Mouse (Mus musculus): Measurements from ENCODE around the gene Nipal4. TPM values are rescaled to one million over a fixed set of nuclear protein-coding genes. Genes with fewer than 3 reads are reported as not detected.
A peak's percentile ranks its signal among the peaks of the same experiment; 100 is the strongest.

The Nipal4 gene
- polyA plus RNA-seq (2016; fragmentation: Nextera tagmentation; extraction: Ambion mirVana), result 1.6 and 1.7 TPM in 2 replicates

DNA sequence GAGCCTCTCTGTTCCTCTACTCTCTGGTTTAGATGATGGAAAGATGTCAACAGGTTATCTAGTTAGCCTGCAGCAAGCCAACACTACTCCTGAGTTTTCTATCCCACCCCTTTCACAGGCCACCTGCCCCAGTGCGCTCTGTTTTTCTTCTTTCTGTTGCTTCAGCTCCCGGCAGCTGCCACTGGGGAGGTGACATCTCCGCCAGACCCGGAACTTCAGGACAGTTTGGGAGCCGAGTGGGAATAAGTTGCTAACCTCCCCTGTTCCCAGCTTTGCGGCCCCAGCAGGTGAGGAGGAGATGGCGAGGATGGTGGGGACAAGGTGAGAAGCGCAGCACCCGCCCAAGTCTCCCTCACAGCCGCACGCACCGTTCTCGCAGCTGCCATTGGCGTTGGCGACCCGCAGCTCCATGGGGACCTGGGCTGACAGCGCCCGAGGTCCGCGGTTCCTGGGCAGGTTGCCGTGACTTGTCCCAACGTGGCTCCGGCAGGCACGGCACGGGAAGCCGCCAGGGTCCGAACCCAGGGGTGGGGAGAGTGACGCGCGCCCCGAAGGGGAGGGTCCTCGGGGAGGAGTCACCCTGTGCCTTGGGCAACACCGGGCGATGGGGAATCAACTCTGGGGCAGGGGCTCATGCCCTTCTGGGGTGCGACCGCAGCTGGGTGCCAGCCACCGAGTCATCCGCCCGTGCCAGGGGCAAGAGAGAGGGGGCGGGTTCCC, at the start of gene Nipal4:
TSS of gene Nipal4 (minus strand) at position 643 of the 720 bp plus-strand sequence.
- Histone ChIP-seq H3K36me3 (replicated peaks) (no peaks in the 10 kb centered on the region), H3K4me1 (peaks cover 15% of the 10 kb centered on the region), H3K9me3 (no peaks in the 10 kb centered on the region), H3K27me3 (ENCODE audit: poor library complexity, severe bottlenecking) (peaks cover 36% of the 10 kb centered on the region), H3K27ac (peak within 1 kb of the TSS; percentile 56), H3K4me3 (peak within 1 kb of the TSS; percentile 59)
- 1% methylated on average over 40 of the region's 40 CpGs for WGBS
- DNase-seq (ENCODE audit: extremely low spot score, low spot score), result peak; percentile 31

DNA sequence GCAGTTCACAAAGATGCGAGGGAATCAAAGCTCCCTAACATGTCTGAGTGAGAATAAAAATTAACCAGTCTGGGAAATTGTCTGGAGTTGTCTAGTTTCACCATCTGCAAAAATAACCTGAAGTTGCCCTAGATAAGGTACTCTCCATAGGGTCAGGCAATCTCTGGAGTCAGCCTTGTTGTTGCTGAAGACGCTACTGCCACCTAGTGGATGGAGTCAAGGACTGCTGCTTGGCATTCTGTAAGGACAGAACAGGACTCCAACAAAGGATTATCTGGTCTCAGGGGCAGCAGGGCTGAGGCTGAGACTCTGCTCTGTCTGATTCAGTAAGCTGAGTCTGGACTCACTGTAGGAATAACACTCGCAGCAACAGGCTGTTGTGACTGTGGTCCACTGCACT, 49.0 kb upstream of the Nipal4 start:
- H3K4me3 ChIP-seq, result no peak overlapping the region
- peak; percentile 73 for DNase-seq (ENCODE audit: extremely low spot score, low spot score)
- peaks cover 41% of the 10 kb centered on the region for H3K4me1 ChIP-seq
- H3K9me3 ChIP-seq, result no peaks in the 10 kb centered on the region
- peak overlapping the region; percentile 64; the same call in 1 of the 2 replicates for H3K27ac ChIP-seq
- H3K27me3 ChIP-seq (ENCODE audit: poor library complexity, severe bottlenecking), result no peaks in the 10 kb centered on the region
- H3K36me3 ChIP-seq (replicated peaks), result peaks cover 6% of the 10 kb centered on the region
- 26% methylated on average over 3 of the region's 3 CpGs for WGBS

DNA sequence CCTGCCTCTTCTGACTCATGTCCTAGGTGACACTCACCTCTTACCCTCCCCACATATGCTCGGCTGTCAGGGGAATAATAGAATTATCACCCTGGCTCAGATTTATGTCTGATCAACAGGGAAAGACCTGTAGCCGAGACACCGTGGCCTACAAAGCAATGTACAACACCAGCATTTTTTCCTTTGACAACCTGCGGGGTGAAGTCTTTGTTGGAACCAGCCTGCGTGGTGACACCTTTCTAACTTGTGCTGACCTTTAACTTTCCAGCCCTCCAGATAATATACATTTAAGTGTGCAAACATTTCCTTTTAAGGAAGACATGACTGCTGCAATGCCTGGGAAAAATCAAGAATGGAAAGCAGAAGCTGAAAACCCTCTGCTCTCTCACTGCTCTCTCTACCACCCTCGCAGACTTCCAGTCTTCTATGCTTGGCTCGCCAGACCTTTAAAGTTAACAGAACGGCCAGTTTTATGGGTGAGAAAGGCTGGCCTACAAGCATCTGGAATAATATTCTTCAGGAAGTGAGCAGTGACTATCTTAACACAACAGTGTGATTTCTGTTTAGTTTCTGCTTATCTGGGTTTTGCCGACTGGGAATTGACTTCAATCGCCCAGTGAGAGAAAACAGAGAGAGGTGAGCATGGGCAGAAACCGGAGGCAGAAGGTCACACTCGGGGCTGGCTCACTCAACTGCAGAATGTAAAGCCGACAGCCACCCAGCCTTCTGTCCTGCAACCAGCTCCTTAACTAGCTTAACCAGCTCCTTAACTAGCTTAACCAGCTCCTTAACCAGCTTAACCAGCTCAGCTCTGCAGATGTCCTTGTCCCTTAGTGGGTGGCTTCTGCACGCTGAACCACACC, 48.3 kb upstream of the Nipal4 start:
- WGBS, result 79% methylated on average over 14 of the region's 14 CpGs
- DNase-seq (ENCODE audit: extremely low spot score, low spot score), result no peak
- peak overlapping the region; percentile 74 for H3K27ac ChIP-seq
- peaks cover 40% of the 10 kb centered on the region for H3K4me1 ChIP-seq
- H3K4me3 ChIP-seq, result no peak overlapping the region
- H3K36me3 ChIP-seq (replicated peaks), result peaks cover 6% of the 10 kb centered on the region
- no peaks in the 10 kb centered on the region for H3K9me3 ChIP-seq
- H3K27me3 ChIP-seq (ENCODE audit: poor library complexity, severe bottlenecking), result no peaks in the 10 kb centered on the region

DNA sequence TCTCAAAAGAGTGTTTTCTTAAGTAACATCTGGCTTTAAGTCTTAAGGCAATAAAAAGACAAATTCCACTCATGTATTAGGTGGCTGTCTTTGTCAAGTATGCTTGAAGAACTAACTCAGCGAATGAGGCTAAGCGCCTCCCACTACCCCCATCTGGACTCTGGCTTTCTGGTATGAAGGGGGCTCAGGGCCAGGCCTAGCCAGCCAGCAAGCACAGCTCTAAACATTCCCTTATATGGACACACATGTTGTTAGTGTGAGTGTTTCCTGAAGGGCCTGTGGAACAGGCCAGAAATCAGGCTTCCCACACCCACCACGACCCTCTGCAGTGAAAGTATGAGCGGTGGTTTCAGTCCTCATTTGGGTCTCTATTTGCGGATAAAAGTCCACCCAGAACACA, 47.5 kb upstream of the Nipal4 start:
- WGBS, result 84% methylated on average over 5 of the region's 5 CpGs
- H3K27ac ChIP-seq, result peak overlapping the region; percentile 74

GRCm38 (mm10) chr11:46211858-46212257, 45.5 kb upstream of the Nipal4 start:
- WGBS, result 50% methylated on average over 3 of the region's 3 CpGs
- DNase-seq (ENCODE audit: extremely low spot score, low spot score), result no peak
- peaks cover 21% of the 10 kb centered on the region for H3K36me3 ChIP-seq (replicated peaks)
- H3K27me3 ChIP-seq (ENCODE audit: poor library complexity, severe bottlenecking), result no peaks in the 10 kb centered on the region
- H3K4me1 ChIP-seq, result peaks cover 25% of the 10 kb centered on the region
- 0 out of 2 replicates have a peak overlapping the region, but pooled peaks have one; percentile 59 for H3K27ac ChIP-seq
- H3K9me3 ChIP-seq, result no peaks in the 10 kb centered on the region
- H3K4me3 ChIP-seq, result no peak overlapping the region

More for the DNA sequence above, 47.5 kb upstream of the Nipal4 start:
- Histone ChIP-seq H3K4me3 (no peak overlapping the region), H3K27me3 (ENCODE audit: poor library complexity, severe bottlenecking) (no peaks in the 10 kb centered on the region), H3K4me1 (peaks cover 34% of the 10 kb centered on the region), H3K36me3 (replicated peaks) (peaks cover 6% of the 10 kb centered on the region), H3K9me3 (no peaks in the 10 kb centered on the region)
- DNase-seq (ENCODE audit: extremely low spot score, low spot score), result no peak

DNA sequence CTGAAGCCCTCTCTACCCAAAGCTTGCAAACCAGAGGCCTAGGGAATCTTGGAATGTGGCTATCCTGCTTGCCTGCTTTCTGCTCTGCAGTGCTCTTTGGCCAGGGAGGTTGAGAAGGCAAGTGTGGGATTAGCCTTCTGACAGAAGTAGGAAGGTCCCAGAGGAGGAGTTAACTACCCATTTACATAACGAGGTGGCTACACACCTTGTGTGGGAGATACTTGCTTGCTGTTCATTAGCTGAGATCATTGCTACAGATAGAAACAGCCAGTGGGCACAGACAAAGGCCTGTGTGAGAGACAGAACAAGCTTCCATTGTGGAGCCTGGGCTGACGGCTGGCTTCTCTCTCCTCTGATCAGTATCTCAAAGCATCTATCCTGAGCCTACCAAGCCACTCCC, 43.6 kb upstream of the Nipal4 start:
- Histone ChIP-seq H3K27me3 (ENCODE audit: poor library complexity, severe bottlenecking) (no peaks in the 10 kb centered on the region), H3K4me1 (peaks cover 25% of the 10 kb centered on the region), H3K27ac (0 out of 2 replicates have a peak overlapping the region, but pooled peaks have one; percentile 17), H3K36me3 (replicated peaks) (peaks cover 22% of the 10 kb centered on the region), H3K4me3 (no peak overlapping the region), H3K9me3 (no peaks in the 10 kb centered on the region)
- DNase-seq (ENCODE audit: extremely low spot score, low spot score), result no peak
- WGBS, result 22% methylated on average over 2 of the region's 2 CpGs

DNA sequence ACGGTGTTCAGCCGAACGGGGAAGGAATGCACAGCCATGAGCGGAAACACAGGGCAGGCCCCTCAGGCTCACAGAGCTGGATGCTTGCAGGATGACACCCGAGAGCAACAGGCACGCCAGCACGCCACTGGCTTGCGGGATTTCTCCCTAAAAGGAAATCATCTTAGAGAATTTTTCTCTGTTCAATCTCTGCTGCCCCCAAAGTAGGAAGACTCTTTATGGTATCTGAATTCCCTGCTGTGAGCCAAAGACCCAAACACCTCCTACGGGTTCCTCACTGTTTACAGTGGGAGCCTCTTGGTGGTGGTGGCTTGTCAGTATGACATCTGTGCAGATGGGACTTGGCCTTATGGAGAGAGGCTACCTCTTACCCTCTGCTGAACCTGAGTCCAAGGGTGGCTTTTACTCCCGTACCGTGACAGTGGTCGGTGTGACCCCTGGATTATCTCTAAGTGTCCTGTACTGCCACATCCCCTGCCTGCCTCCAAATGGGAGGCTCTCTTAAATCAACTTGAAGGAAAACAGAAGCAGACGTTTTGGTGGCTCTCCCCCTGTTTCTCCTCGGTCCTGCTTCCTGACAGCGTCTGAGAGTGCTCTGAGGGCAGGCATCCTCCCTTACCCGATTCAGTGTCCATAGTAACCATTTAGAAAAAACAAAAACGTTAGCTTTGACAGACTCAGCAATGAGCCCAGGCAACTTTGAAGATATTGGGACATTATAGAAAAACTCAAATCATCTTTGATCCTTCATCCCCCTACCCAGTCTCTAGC, 39.5 kb upstream of the Nipal4 start:
- H3K27me3 ChIP-seq (ENCODE audit: poor library complexity, severe bottlenecking), result no peaks in the 10 kb centered on the region
- H3K4me1 ChIP-seq, result peaks cover 16% of the 10 kb centered on the region
- H3K4me3 ChIP-seq, result no peak overlapping the region
- 75% methylated on average over 17 of the region's 17 CpGs for WGBS
- DNase-seq (ENCODE audit: extremely low spot score, low spot score), result no peak
- H3K36me3 ChIP-seq (replicated peaks), result peaks cover 22% of the 10 kb centered on the region
- no peaks in the 10 kb centered on the region for H3K9me3 ChIP-seq
- H3K27ac ChIP-seq, result no peak overlapping the region

- no peak for DNase-seq (ENCODE audit: extremely low spot score, low spot score)
- WGBS, result 89% methylated on average over 9 of the region's 9 CpGs
- peaks cover 32% of the 10 kb centered on the region for H3K36me3 ChIP-seq (replicated peaks)
Observed at GRCm38 (mm10) chr11:46204841-46205240, 38.5 kb upstream of the Nipal4 start.

DNA sequence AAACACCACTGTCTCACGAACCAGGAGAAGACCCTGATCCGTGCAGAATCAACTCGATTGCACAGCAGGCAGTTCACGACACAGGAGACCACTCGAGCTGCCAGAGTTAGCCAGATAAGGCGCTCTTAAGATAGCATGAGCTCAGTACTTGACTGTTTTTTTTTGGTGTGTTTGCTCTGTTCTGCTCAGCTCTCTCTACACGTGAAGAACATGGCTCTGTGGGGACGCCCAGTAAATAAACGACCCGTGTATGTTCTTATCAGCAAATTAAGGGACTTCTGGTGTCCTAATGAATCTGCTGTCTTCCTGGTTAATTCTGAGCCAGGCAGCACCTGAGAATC, 36.2 kb upstream of the Nipal4 start:
- Histone ChIP-seq H3K9me3 (no peaks in the 10 kb centered on the region), H3K27ac (peak overlapping the region; percentile 1; the same call in 1 of the 2 replicates), H3K4me3 (no peak overlapping the region), H3K4me1 (peaks cover 8% of the 10 kb centered on the region), H3K36me3 (replicated peaks) (peaks cover 44% of the 10 kb centered on the region), H3K27me3 (ENCODE audit: poor library complexity, severe bottlenecking) (no peaks in the 10 kb centered on the region)
- DNase-seq (ENCODE audit: extremely low spot score, low spot score), result no peak
- 81% methylated on average over 10 of the region's 10 CpGs for WGBS

More at GRCm38 (mm10) chr11:46204841-46205240, 38.5 kb upstream of the Nipal4 start:
- Histone ChIP-seq H3K4me3 (no peak overlapping the region), H3K27ac (no peak overlapping the region), H3K27me3 (ENCODE audit: poor library complexity, severe bottlenecking) (no peaks in the 10 kb centered on the region), H3K9me3 (no peaks in the 10 kb centered on the region), H3K4me1 (peaks cover 11% of the 10 kb centered on the region)

- Histone ChIP-seq H3K36me3 (replicated peaks) (peaks cover 44% of the 10 kb centered on the region), H3K4me1 (peaks cover 8% of the 10 kb centered on the region), H3K27me3 (ENCODE audit: poor library complexity, severe bottlenecking) (no peaks in the 10 kb centered on the region), H3K4me3 (no peak overlapping the region), H3K9me3 (no peaks in the 10 kb centered on the region), H3K27ac (peak overlapping the region; percentile 1; the same call in 1 of the 2 replicates)
- WGBS, result 75% methylated on average over 20 of the region's 20 CpGs
- no peak for DNase-seq (ENCODE audit: extremely low spot score, low spot score)
Observed at GRCm38 (mm10) chr11:46201636-46202546, 35.6 kb upstream of the Nipal4 start.

GRCm38 (mm10) chr11:46200664-46201063, 34.4 kb upstream of the Nipal4 start:
- peaks cover 50% of the 10 kb centered on the region for H3K36me3 ChIP-seq (replicated peaks)
- peaks cover 8% of the 10 kb centered on the region for H3K4me1 ChIP-seq
- no peaks in the 10 kb centered on the region for H3K27me3 ChIP-seq (ENCODE audit: poor library complexity, severe bottlenecking)
- peak overlapping the region; percentile 30; the same call in 1 of the 2 replicates for H3K27ac ChIP-seq
- H3K4me3 ChIP-seq, result no peak overlapping the region
- 88% methylated on average over 11 of the region's 11 CpGs for WGBS
- no peak for DNase-seq (ENCODE audit: extremely low spot score, low spot score)
- H3K9me3 ChIP-seq, result no peaks in the 10 kb centered on the region

All from forebrain, embryonic 10.5 days (tissue).